Mouse (Mus musculus): ENCODE results near the gene Tmem135. TPM values are rescaled to one million over a fixed set of nuclear protein-coding genes. Genes with fewer than 3 reads are reported as not detected.

Gene Tmem135
- polyA plus RNA-seq, 1 experiment from 2014 or later: 24.5 TPM

- H3K9ac ChIP-seq: no peak overlapping the region
- 64% methylated on average over 1 of the region's 1 CpGs for WGBS
- ATAC-seq (ENCODE audit: low FRiP score): no peak
Observed at GRCm38 (mm10) chr7:89181285-89181684, 222.7 kb downstream of the Tmem135 start.

GRCm38 (mm10) chr7:89178601-89179000, 225.4 kb downstream of the Tmem135 start:
- Histone ChIP-seq H3K9me3 (no peaks in the 10 kb centered on the region), H3K27ac (no peak overlapping the region), H3K9ac (no peak overlapping the region), H3K4me3 (no peak overlapping the region), H3K27me3 (no peaks in the 10 kb centered on the region), H3K4me1 (replicated peaks) (no peaks in the 10 kb centered on the region), H3K4me2 (no peak overlapping the region), H3K36me3 (no peaks in the 10 kb centered on the region)
- ATAC-seq (ENCODE audit: low FRiP score): no peak
- 84% methylated on average over 2 of the region's 2 CpGs for WGBS

More at GRCm38 (mm10) chr7:89181285-89181684, 222.7 kb downstream of the Tmem135 start:
- H3K36me3 ChIP-seq: no peaks in the 10 kb centered on the region
- H3K4me2 ChIP-seq: no peak overlapping the region
- no peaks in the 10 kb centered on the region for H3K4me1 ChIP-seq (replicated peaks)
- no peaks in the 10 kb centered on the region for H3K9me3 ChIP-seq
- H3K27me3 ChIP-seq: no peaks in the 10 kb centered on the region
- no peak overlapping the region for H3K27ac ChIP-seq
- no peak overlapping the region for H3K4me3 ChIP-seq

- no peak overlapping the region for H3K9ac ChIP-seq
- no peak for ATAC-seq (ENCODE audit: low FRiP score)
Observed at GRCm38 (mm10) chr7:89177926-89178325, 226.1 kb downstream of the Tmem135 start.

GRCm38 (mm10) chr7:89174430-89174829, 229.6 kb downstream of the Tmem135 start:
- Histone ChIP-seq H3K4me2 (no peak overlapping the region), H3K9me3 (no peaks in the 10 kb centered on the region), H3K9ac (no peak overlapping the region), H3K4me1 (replicated peaks) (no peaks in the 10 kb centered on the region), H3K36me3 (no peaks in the 10 kb centered on the region), H3K27me3 (no peaks in the 10 kb centered on the region), H3K27ac (no peak overlapping the region), H3K4me3 (no peak overlapping the region)
- 89% methylated on average over 4 of the region's 4 CpGs for WGBS
- no peak for ATAC-seq (ENCODE audit: low FRiP score)

More at GRCm38 (mm10) chr7:89177926-89178325, 226.1 kb downstream of the Tmem135 start:
- H3K27me3 ChIP-seq: no peaks in the 10 kb centered on the region
- H3K4me2 ChIP-seq: no peak overlapping the region
- no peaks in the 10 kb centered on the region for H3K9me3 ChIP-seq
- no peaks in the 10 kb centered on the region for H3K4me1 ChIP-seq (replicated peaks)
- H3K27ac ChIP-seq: no peak overlapping the region
- no peaks in the 10 kb centered on the region for H3K36me3 ChIP-seq
- no peak overlapping the region for H3K4me3 ChIP-seq

- ATAC-seq (ENCODE audit: low FRiP score): no peak
- H3K27ac ChIP-seq: no peak overlapping the region
- no peak overlapping the region for H3K4me3 ChIP-seq
- WGBS: 81% methylated on average over 1 of the region's 1 CpGs
- H3K4me1 ChIP-seq (replicated peaks): no peaks in the 10 kb centered on the region
- H3K36me3 ChIP-seq: no peaks in the 10 kb centered on the region
- H3K9ac ChIP-seq: no peak overlapping the region
- H3K9me3 ChIP-seq: no peaks in the 10 kb centered on the region
- H3K27me3 ChIP-seq: no peaks in the 10 kb centered on the region
- H3K4me2 ChIP-seq: no peak overlapping the region
Observed at GRCm38 (mm10) chr7:89173018-89173417, 231.0 kb downstream of the Tmem135 start.

- ATAC-seq (ENCODE audit: low FRiP score): no peak
- H3K9ac ChIP-seq: no peak overlapping the region
- WGBS: 84% methylated on average over 4 of the region's 4 CpGs
- no peaks in the 10 kb centered on the region for H3K36me3 ChIP-seq
- H3K4me1 ChIP-seq (replicated peaks): no peaks in the 10 kb centered on the region
- H3K27me3 ChIP-seq: no peaks in the 10 kb centered on the region
- no peaks in the 10 kb centered on the region for H3K9me3 ChIP-seq
- H3K4me2 ChIP-seq: no peak overlapping the region
- H3K4me3 ChIP-seq: no peak overlapping the region
- H3K27ac ChIP-seq: no peak overlapping the region
Observed at GRCm38 (mm10) chr7:89171790-89172467, 232.1 kb downstream of the Tmem135 start.

- 40% methylated on average over 2 of the region's 2 CpGs for WGBS
- Histone ChIP-seq H3K27me3 (no peaks in the 10 kb centered on the region), H3K4me1 (replicated peaks) (no peaks in the 10 kb centered on the region), H3K9me3 (no peaks in the 10 kb centered on the region), H3K27ac (no peak overlapping the region), H3K4me3 (no peak overlapping the region), H3K36me3 (no peaks in the 10 kb centered on the region), H3K4me2 (no peak overlapping the region), H3K9ac (no peak overlapping the region)
- ATAC-seq (ENCODE audit: low FRiP score): no peak; the same call in 1 of the 2 replicates
Observed at GRCm38 (mm10) chr7:89168606-89169005, 235.4 kb downstream of the Tmem135 start.

- H3K4me1 ChIP-seq (replicated peaks): no peaks in the 10 kb centered on the region
- no peak overlapping the region for H3K27ac ChIP-seq
- no peaks in the 10 kb centered on the region for H3K27me3 ChIP-seq
- 88% methylated on average over 4 of the region's 4 CpGs for WGBS
- ATAC-seq (ENCODE audit: low FRiP score): no peak
- no peaks in the 10 kb centered on the region for H3K9me3 ChIP-seq
- H3K4me3 ChIP-seq: no peak overlapping the region
- H3K9ac ChIP-seq: no peak overlapping the region
- no peaks in the 10 kb centered on the region for H3K36me3 ChIP-seq
- no peak overlapping the region for H3K4me2 ChIP-seq
Observed at GRCm38 (mm10) chr7:89165528-89165927, 238.5 kb downstream of the Tmem135 start.

- no peak overlapping the region for H3K9ac ChIP-seq
- H3K4me2 ChIP-seq: no peak overlapping the region
- H3K27me3 ChIP-seq: no peaks in the 10 kb centered on the region
- WGBS: 90% methylated on average over 6 of the region's 6 CpGs
- H3K36me3 ChIP-seq: peaks cover 10% of the 10 kb centered on the region
- H3K4me3 ChIP-seq: no peak overlapping the region
- H3K4me1 ChIP-seq (replicated peaks): no peaks in the 10 kb centered on the region
- H3K9me3 ChIP-seq: no peaks in the 10 kb centered on the region
- H3K27ac ChIP-seq: no peak overlapping the region
- ATAC-seq (ENCODE audit: low FRiP score): no peak
Observed at GRCm38 (mm10) chr7:89161610-89162378, 242.2 kb downstream of the Tmem135 start.

GRCm38 (mm10) chr7:89157356-89157755, 246.7 kb downstream of the Tmem135 start:
- no peaks in the 10 kb centered on the region for H3K4me1 ChIP-seq (replicated peaks)
- WGBS: 88% methylated on average over 8 of the region's 8 CpGs

GRCm38 (mm10) chr7:89156629-89157028, 247.4 kb downstream of the Tmem135 start:
- H3K27ac ChIP-seq: no peak overlapping the region
- 82% methylated on average over 4 of the region's 4 CpGs for WGBS
- no peak for ATAC-seq (ENCODE audit: low FRiP score)
- H3K4me1 ChIP-seq (replicated peaks): 0 out of 2 replicates have a peak, but pooled peaks cover 2% of the 10 kb centered on the region
- H3K9ac ChIP-seq: no peak overlapping the region
- peaks cover 19% of the 10 kb centered on the region for H3K36me3 ChIP-seq
- H3K4me2 ChIP-seq: no peak overlapping the region
- no peaks in the 10 kb centered on the region for H3K27me3 ChIP-seq
- no peak overlapping the region for H3K4me3 ChIP-seq
- no peaks in the 10 kb centered on the region for H3K9me3 ChIP-seq

More at GRCm38 (mm10) chr7:89157356-89157755, 246.7 kb downstream of the Tmem135 start:
- H3K4me3 ChIP-seq: no peak overlapping the region
- peaks cover 19% of the 10 kb centered on the region for H3K36me3 ChIP-seq
- no peak for ATAC-seq (ENCODE audit: low FRiP score)
- no peaks in the 10 kb centered on the region for H3K9me3 ChIP-seq
- H3K27me3 ChIP-seq: no peaks in the 10 kb centered on the region
- no peak overlapping the region for H3K4me2 ChIP-seq
- no peak overlapping the region for H3K9ac ChIP-seq
- H3K27ac ChIP-seq: no peak overlapping the region

GRCm38 (mm10) chr7:89155741-89156140, 248.3 kb downstream of the Tmem135 start:
- Histone ChIP-seq H3K4me1 (replicated peaks) (0 out of 2 replicates have a peak, but pooled peaks cover 8% of the 10 kb centered on the region), H3K27ac (no peak overlapping the region), H3K9ac (no peak overlapping the region), H3K4me2 (no peak overlapping the region), H3K4me3 (no peak overlapping the region), H3K9me3 (no peaks in the 10 kb centered on the region), H3K36me3 (peaks cover 19% of the 10 kb centered on the region), H3K27me3 (no peaks in the 10 kb centered on the region)
- no peak for ATAC-seq (ENCODE audit: low FRiP score)
- 84% methylated on average over 7 of the region's 7 CpGs for WGBS

All from hindbrain, embryonic 13.5 days (tissue).